Mouse (Mus musculus) T-helper 2 cell (primary cell): ENCODE data around the gene Nudt19.
"Not testable (repeated sequence)": the region's sequence is repeated elsewhere in the genome, so short reads cannot be mapped to it uniquely, and the experiment has no call there.

Experiments
- in situ Hi-C: fragments of 300-600 bp; cut with MboI, MseI; formaldehyde crosslinking; loops from one replicate; pipeline ENCODE4 v1.15.1; 2025; ENCODE audit warnings: high pct_unique_total_duplicates

Nudt19 gene

DNA sequence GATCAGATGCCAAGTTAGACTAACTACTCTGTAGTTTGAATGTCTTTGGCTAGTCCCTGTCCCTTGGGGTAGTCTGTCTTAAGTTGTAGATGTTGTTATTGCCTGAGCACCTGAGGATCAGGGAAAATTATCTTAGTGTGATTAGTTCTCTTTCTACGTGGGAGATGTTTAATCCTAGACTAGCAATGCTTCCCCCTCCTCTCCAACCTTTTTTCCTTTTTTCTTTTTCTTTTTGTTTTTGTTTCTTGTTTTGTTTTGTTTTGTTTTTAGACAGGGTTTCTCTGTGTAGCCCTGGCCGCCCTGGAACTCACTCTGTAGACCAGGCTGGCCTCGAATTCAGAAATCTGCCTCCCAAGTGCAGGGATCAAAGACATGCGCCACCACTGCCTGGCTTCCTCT, at the start of gene Nudt19:
TSS of gene Nudt19 (minus strand) at position 100 of the 399 bp plus-strand sequence.
- in situ Hi-C loops = no loop called here

DNA sequence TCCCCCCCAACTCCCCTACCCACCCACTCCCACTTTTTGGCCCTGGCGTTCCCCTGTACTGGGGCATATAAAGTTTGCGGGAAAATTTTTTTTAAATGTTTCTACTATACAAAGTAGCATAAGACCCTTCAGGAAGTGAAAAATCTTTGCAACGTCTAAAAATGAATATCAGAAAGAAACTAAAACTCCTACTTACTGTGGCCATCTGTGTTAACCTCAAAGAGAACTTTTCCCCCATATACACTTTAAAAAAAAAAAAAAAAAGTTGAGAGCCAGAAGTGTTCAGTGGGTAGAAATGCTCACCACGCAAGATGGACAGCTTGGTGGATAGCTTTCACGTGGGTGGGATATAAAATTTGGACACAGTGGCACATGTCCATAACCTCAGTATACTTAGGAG, 46.7 kb upstream of the Nudt19 start:
- in situ Hi-C loops = no loop called here

DNA sequence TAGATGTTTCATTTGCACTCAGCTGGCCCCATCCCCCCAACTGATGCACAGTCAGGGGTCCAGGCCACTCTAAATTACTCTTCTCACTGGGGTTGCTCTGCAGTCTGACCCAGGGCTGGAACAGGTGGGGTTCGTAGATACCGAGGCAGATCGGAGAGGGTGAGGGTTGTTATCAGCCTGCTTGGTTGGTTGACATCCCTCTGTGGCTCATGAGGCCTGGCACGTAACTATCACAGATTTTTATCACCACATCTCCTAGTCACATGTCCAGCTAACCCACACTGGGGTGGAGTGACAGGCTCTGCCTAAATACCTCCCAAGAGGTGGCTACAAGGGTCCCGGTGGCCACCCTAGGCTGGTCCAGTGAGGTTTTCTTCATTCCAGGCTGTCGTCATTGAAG, 45.0 kb upstream of the Nudt19 start:
- in situ Hi-C loops = no loop called here

DNA sequence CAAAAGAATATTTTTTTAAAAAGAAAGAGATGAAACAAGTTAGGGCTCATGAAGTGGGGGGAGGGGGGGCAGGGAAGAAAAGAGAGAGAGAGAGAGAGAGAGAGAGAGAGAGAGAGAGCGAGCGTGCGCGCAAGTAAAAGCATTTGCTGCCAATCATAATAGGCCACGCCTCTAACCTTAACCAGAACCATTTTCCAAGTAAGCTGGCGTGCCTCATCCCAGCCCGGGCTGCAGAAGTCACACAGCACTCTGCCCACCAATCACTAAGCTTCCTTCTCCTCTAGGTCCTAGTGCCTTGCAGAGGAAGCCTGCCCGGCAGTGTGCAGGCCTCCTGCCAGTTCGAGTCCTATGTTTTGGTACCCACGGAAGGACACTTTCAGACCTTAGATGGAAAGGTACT, 43.9 kb upstream of the Nudt19 start:
- in situ Hi-C loops = no loop called here

DNA sequence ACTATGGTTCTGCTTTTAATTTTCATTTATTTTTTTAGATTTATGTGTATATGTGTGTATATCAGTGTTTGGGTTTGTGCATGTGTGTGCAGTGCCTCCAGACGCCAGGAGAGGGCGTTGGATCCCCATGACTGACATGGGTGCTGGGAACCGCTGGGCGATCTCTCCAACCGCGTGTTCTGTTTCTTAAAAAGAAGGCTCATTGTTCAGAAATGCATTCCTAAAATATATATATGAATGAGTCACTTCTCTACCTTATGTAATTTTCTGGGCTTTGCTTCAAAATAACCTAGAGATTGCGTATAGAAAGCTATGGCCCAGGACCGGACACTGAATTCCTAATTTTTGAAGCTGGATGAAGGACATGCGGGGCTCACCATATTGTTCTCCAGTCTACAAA, 43.4 kb upstream of the Nudt19 start:
- in situ Hi-C loops = loop anchor here (5.0 kb wide), 1 partner anchor 43 kb away; no protein-coding TSS in a partner anchor

DNA sequence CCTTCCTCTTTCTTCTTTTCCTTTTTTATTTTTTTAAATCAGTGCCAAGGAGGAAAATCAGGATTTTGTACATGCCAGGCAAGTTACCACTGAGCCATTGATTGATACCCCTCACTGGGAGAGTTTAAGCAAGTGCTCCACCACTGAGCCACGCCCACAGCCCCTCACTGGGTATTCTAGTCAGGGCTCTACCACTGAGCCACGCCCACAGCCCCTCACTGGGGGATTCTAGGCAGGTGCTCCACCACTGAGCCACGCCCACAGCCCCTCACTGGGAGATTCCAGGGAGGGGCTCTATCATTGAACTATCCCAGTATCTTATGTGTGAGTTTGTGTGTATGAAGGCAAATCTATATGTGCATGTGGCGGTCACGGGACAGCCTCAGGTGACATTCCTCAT, 38.2 kb upstream of the Nudt19 start:
- in situ Hi-C loops = no loop called here

DNA sequence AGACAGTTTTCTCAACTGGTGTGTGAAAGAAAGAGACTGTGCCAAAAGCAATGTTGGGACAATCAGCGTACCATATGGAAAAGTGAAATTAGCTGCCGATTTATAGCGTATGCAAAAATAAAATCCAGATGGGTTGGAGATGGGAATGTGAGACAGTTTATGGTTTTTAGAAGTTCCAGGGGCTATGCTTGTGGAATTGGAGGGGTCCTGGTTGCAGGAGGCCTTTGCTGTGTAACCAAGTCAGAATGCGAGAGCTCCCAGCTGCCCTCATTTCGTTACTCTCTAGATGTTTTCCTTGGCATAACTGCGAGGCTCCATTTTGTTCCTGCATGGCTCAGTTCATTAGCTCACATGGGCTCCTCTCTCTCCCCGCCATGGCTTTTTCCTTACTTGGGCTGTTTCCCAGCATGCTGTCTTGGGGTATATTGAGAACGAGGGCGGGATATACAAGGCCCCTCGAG, 34.7 kb upstream of the Nudt19 start:
- in situ Hi-C loops = no loop called here

DNA sequence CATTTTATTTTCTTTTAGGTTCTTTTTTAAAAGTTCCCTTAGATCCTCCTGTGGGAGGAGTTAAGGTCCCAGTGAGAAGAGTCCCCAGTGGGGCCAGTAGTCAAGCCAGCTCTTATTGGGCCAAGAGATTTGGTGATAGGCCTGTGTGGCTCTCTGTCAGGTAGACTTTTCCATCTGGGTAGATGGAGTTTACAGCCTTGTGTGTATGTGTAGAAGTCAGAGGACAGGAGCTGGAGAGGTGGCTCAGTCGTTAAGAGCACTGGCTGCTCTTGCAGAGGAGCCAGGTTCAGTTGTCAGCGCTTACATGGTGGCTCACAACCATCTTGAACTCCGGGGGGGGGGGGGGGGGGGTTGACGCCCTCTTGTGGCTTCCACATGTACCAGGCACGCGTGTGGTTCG, 33.4 kb upstream of the Nudt19 start:
- in situ Hi-C loops = loop anchor here (10.0 kb wide), 1 partner anchor 275 kb away; the partner anchor contains the start of gene Gpatch1

DNA sequence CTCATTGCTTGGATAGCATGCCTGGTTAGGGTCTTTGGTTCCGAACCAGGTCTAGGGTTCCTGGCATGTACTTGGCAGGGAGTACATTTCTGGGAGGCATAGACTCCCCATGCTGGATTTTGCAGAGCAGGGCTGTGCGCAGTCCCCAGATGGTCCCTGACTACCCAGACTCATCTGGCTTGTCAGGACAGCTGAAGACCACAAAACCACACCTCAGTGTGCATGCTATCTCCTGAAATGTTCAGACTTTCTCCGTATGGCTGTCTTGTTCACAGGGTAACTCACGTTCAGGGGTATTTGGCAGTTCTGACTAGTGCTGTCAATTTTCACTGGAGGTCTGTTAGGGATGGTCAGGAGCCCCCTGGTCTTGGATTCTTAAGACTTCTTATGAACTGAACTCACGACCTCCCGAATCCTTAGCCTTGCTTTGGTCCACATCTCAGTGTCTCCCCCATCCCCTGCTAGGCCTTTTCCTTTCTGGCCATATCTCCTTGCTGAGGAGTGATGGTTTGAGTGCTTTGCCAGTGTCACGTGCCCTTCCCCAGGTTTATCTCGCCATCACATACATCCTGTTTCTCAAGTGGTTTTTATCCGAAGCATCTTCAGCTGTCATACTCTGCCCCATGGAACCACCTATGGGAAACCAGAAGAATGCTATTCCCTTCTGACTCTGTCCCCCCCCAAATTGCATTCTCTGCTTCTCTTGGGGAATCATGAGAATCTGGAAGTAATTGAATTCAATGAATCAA, 32.8 kb upstream of the Nudt19 start:
- in situ Hi-C loops = loop anchor here (10.0 kb wide), 1 partner anchor 274 kb away; the partner anchor contains the start of gene Gpatch1

DNA sequence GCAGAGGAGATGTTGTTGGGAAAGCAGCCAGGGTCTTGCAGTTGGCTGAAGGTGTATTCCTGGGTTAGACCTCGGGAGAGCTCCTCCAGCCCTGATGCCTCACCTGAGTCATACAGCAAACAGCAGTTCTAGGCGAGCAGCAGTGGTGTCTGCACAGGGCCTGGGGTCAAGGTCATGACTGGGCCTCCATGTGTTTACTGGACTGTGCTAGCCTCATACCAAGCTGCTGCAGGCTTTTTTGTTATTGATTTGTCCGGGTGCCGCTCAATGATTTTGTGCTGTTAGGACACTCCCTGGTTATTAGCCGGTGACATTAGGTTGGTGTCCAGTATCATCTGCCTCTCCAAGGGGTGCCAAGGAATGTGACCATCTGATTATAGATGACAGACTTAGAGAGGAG, 31.6 kb upstream of the Nudt19 start:
- in situ Hi-C loops = loop anchor here (10.0 kb wide), 1 partner anchor 273 kb away; the partner anchor contains the start of gene Gpatch1

DNA sequence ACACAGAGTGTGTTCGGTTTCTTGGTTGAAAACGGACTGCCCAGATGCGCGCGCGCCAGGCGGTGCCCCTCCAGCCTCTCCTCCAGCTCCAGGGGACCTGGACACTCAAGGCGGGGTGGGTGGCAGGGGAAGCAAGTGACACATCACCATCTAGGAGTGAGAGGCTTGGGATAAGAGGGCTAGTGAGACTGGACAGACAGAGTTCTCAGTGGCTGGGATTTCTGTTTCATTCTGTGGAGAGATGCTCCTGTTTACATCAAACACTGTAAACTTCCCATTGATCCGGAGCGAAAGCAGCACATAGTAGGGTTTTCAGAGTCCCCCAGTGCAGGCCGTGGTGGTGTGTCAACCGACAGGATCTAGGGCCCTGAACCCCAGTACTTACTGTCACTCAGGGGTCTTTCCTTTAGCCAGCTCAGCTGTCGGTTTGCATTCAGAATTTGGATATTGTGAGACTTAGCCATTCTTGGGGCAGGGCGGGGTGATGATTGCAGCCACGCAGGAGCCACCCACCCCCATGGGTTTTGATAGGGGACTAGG, 30.9 kb upstream of the Nudt19 start:
- in situ Hi-C loops = loop anchor here (10.0 kb wide), 1 partner anchor 272 kb away; the partner anchor contains the start of gene Gpatch1

DNA sequence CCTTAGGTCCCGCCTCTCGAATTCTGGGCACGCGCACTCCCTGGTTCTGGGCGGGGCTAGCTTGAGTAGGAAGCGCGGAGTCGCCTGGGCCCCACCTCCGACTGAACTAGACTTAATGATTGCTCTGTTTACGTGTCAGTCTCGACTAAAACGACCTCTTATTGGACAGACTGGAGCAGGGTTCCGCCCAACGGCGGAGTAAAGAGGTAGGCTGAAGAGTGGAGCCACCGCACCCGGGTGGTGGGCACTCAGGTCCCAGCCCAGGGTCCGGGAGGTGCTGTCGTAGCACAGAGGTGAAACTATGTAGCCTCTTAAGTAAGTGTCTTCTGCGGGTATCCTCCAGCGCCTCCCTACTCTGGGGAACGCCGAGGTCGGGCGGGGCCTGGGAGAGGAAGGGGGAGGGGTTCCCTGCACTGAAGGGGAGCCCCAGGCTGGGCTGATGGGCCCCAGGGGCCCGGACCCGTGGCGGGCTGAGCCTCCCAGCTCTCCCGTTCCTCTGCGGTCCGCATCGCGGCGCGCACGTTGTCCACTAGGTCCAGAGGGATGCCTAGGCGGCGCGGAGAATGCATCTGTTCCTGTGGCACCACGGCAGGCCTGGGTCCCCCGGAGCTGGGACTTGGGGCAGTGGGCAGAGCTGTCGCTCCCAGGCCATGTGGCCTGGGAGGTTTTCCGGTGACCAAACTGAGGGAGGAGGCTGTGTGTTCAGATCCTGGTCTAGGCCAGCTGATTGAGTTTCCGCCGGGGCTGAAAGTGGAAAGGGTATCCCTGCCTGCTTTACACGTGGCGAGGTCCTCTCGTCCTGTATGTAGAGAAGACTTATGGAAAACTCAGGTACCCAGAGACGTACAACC, 30.2 kb upstream of the Nudt19 start, which contains the start of gene Ankrd27:
TSS of gene Ankrd27 (plus strand) at position 190 of the 851 bp plus-strand sequence.
- in situ Hi-C loops = loop anchor here (10.0 kb wide), 1 partner anchor 271 kb away; the partner anchor contains the start of gene Gpatch1

DNA sequence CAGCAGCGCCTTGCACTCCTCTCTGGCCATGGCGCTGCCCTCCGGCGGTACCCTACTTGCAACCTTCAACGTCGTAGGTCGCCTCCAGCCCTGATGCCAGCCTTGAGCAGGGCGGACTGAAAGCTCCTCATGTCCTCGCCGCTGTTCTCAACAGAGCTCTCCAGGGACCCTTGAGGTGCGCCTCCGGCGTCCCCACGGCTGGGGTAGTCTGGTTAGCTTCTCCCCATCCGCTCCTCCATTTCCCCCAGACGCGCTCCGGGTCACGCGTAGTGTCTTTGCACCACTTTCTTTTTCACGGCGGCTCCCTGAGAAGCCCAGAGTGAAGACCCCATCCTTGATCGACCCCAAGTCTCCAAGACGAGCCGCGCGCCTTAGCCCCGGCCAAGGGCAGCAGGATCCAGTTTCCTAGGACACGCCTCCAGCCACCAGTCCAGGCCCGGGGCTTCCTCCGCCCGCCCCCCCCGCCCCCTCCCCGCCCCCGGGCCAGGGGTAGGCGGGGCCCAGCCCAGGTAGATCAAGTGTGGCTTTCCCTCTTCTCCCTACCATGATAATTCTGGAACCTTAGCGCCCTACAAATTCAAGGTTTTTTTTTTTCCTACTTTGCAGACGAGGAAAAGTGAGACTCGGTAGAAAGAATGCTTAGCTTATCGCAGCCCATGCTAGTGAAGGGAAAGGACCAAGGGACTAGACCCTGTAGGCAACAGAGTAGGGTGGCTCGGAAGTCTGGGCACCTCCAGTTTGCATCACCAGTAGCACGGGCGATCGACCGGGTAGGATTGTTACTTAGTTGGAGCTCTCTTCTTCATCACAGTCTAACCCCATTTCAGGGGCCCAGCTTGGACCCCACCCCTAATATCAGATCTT, 29.3 kb upstream of the Nudt19 start, which contains the start of gene Rgs9bp:
TSS of gene Rgs9bp (minus strand) at position 392 of the 864 bp plus-strand sequence.
- in situ Hi-C loops = loop anchor here (10.0 kb wide), 1 partner anchor 271 kb away; the partner anchor contains the start of gene Gpatch1

DNA sequence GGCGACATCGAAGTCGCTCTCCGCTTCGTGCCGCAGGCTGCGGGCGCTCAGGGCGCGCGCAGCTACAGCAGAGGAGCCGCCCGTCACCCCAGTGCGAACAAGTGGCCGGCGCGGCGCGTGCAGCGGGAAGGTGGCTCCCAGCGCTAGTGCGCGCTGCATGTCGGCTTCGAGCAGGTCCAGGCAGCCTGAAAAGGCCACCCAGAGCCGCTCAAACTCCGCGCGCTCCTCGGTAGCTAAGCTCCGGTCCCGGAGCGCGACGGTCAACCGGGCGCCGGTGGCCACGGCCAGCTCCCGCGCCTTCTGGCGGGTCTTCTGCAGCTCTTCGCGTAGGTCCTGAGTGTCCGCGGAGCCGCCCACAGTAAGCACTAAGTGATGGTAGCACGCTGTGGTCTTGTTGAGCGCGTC, 28.7 kb upstream of the Nudt19 start:
- in situ Hi-C loops = loop anchor here (10.0 kb wide), 1 partner anchor 270 kb away; the partner anchor contains the start of gene Gpatch1

DNA sequence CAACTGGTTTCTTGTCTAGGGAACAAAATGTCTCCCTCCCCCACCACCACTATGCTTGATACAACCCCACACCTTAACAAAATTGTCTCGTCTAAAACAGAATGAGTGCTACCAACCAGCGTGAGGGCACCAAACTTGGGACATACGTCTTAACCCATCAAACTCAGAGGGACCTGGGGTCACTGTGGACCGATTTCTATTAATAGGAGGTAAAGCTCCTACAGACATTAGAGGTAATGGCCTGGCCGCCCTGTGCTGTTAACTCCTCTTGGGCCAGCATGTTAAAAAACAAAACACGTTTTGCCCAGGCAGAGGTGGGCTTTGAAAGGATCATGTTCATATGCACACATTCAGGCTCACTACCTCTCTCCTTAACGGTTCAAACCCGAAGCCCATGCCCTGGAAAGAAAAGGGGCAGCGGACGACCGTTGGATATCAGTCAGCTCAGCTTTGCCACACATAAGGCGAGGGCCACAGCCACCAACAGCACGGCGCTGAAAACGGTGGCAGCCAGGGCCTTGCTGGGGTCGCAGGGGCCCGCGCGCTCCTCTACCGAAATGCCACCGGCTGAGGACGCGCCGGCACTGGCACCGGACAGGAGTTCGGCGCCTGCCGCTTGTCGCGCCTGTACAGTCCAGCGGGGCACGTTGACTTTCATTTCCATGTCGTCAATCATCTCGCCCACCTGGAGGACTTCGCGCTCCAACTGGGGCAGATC, 28.1 kb upstream of the Nudt19 start:
- in situ Hi-C loops = loop anchor here (10.0 kb wide), 1 partner anchor 269 kb away; the partner anchor contains the start of gene Gpatch1

DNA sequence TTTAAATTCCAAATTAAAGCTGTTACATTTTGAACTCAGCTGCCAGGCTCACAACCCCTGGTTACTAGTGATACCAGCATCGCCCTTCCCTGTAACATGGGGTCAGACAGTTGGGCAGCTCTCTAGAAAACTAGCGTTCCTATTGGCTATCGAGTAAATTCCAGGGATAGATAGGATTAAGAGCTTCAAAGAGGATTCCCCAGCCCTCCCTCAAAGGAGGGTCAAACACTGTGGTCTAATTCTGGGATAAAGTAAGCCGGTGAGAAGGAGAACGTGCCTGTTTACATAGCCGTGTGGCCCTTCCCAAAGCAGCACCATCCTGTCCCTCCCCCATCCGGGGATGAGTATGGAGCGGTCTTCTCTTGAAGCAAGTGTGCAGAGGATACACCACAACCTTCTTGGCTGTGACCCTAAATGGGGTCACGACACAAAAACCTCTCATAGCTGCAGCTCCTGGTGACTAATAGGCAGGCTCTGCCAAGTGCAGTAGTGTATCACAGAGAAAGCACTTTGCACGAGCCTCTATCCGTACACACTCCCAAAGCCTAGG, 27.4 kb upstream of the Nudt19 start:
- in situ Hi-C loops = loop anchor here (10.0 kb wide), 1 partner anchor 269 kb away; the partner anchor contains the start of gene Gpatch1

DNA sequence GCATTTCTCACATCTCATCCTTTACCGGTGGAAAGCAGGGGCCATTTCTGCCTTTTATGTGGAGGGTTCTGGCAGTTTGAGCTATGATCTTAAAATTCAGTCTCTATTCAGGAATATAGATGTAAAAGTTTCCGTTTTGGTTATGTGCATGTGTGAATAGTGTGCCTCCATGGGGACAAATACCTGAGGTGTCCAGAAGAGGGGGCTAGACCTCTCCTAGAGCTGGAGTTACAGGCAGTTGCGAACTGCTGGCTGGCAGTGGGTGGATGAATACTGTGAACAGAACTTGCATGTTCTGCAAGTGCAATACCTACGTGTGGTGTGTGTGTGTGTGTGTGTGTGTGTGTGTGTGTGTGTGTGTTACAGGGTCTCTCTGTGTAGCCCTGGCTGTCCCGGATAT, 26.6 kb upstream of the Nudt19 start:
- in situ Hi-C loops = loop anchor here (10.0 kb wide), 1 partner anchor 268 kb away; the partner anchor contains the start of gene Gpatch1

DNA sequence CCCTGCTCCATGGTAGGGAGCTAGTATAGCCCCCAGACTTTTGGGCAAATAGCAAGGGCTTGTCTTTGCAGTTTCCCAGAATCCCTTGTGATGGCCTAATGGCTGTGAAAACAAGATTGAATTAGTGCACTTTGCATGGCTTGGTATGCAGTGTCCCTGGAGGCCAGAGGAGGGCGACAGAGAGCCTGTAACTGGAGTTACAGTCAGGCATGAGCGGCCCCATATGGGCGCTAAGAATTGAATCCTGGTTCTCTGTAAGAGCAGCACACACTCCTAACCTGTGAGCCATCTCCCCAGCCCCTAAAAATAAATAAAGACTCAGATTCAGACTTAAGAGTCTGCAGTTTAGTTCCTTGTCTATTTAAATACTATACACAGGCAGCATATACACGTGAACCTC, 23.7 kb upstream of the Nudt19 start:
- in situ Hi-C loops = loop anchor here (10.0 kb wide), 1 partner anchor 265 kb away; the partner anchor contains the start of gene Gpatch1

DNA sequence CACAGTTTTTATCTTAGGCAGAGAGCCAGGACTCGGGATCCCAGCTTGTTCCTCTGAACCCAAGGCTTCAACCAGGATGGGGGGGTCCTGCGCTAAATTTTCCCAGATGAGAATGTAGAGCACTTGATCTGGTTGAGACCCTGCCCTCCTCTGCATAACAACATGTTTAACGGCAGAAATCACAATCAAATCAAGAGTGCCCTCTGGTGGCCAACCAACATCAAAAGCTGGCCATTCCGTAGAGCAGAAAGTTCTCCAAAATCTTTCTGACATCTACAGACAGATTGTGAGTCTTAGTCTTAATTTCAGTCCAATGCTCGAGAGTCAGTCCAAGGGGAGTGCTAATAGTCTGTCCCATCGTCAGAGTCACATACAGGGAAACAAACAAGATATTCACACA, 14.8 kb upstream of the Nudt19 start:
- in situ Hi-C loops = not testable (repeated sequence)
